Mouse (Mus musculus): ENCODE measurements around the gene Nradd. TPM values are rescaled to one million over a fixed set of nuclear protein-coding genes. Genes with fewer than 3 reads are reported as not detected.

Gene Nradd
- polyA plus RNA-seq, 1 experiment from 2014 or later: 38.0 TPM

- Histone ChIP-seq H3K27ac (replicated peaks) (no peak overlapping the region), H3K9ac (no peak overlapping the region), H3K9me3 (no peaks in the 10 kb centered on the region), H3K27me3 (no peaks in the 10 kb centered on the region), H3K4me2 (no peak overlapping the region), H3K36me3 (no peaks in the 10 kb centered on the region), H3K4me1 (replicated peaks) (peaks cover 35% of the 10 kb centered on the region), H3K4me3 (no peak overlapping the region)
- WGBS: 95% methylated on average over 12 of the region's 12 CpGs
- no peak for ATAC-seq (ENCODE audit: low read depth)
Observed at GRCm38 (mm10) chr9:110659521-110659920, 35.3 kb upstream of the Nradd start.

GRCm38 (mm10) chr9:110657474-110658078 lies 33.3 kb upstream of the Nradd start:
- no peak overlapping the region for H3K27ac ChIP-seq (replicated peaks)
- H3K4me3 ChIP-seq: peak overlapping the region; percentile 69
- peaks cover 11% of the 10 kb centered on the region for H3K27me3 ChIP-seq
- peaks cover 43% of the 10 kb centered on the region for H3K4me1 ChIP-seq (replicated peaks)
- ATAC-seq (ENCODE audit: low read depth): no peak
- no peaks in the 10 kb centered on the region for H3K9me3 ChIP-seq
- peak overlapping the region; percentile 66 for H3K4me2 ChIP-seq
- WGBS: 81% methylated on average over 13 of the region's 13 CpGs
- H3K9ac ChIP-seq: peak overlapping the region; percentile 89
- H3K36me3 ChIP-seq: no peaks in the 10 kb centered on the region

GRCm38 (mm10) chr9:110656249-110657221 lies 32.3 kb upstream of the Nradd start, which contains the start of gene Ccdc12:
TSS of gene Ccdc12 (plus strand) at chr9:110656503.
- Histone ChIP-seq H3K27ac (replicated peaks) (peak within 1 kb of the TSS; percentile 96), H3K4me2 (peak within 1 kb of the TSS; percentile 66), H3K27me3 (peaks cover 22% of the 10 kb centered on the region), H3K9ac (peak within 1 kb of the TSS; percentile 89), H3K4me1 (replicated peaks) (peaks cover 54% of the 10 kb centered on the region), H3K36me3 (no peaks in the 10 kb centered on the region), H3K4me3 (peak within 1 kb of the TSS; percentile 69), H3K9me3 (no peaks in the 10 kb centered on the region)
- WGBS: under 1% methylated on average over 52 of the region's 52 CpGs
- peak; percentile 98 for ATAC-seq (ENCODE audit: low read depth)

- H3K4me2 ChIP-seq: peak overlapping the region; percentile 65
- no peaks in the 10 kb centered on the region for H3K36me3 ChIP-seq
- H3K9ac ChIP-seq: peak overlapping the region; percentile 63
- peaks cover 54% of the 10 kb centered on the region for H3K4me1 ChIP-seq (replicated peaks)
- H3K9me3 ChIP-seq: no peaks in the 10 kb centered on the region
- peak overlapping the region; percentile 81 for H3K27ac ChIP-seq (replicated peaks)
- peaks cover 31% of the 10 kb centered on the region for H3K27me3 ChIP-seq
- 84% methylated on average over 10 of the region's 10 CpGs for WGBS
- peak; percentile 8 for ATAC-seq (ENCODE audit: low read depth)
- peak overlapping the region; percentile 69 for H3K4me3 ChIP-seq
Observed at GRCm38 (mm10) chr9:110655651-110656007, 31.4 kb upstream of the Nradd start.

- ATAC-seq (ENCODE audit: low read depth): no peak
- Histone ChIP-seq H3K4me2 (peak overlapping the region; percentile 99), H3K4me1 (replicated peaks) (peaks cover 60% of the 10 kb centered on the region), H3K27me3 (peaks cover 34% of the 10 kb centered on the region), H3K4me3 (peak overlapping the region; percentile 71), H3K27ac (replicated peaks) (0 out of 2 replicates have a peak overlapping the region, but pooled peaks have one; percentile 19), H3K9me3 (no peaks in the 10 kb centered on the region), H3K9ac (peak overlapping the region; percentile 78), H3K36me3 (no peaks in the 10 kb centered on the region)
- WGBS: 81% methylated on average over 19 of the region's 19 CpGs
Observed at GRCm38 (mm10) chr9:110654726-110655650, 30.7 kb upstream of the Nradd start.

GRCm38 (mm10) chr9:110653655-110654461 lies 29.6 kb upstream of the Nradd start, which contains the start of gene Nbeal2:
TSS of gene Nbeal2 (minus strand) at chr9:110654161.
- Histone ChIP-seq H3K36me3 (no peaks in the 10 kb centered on the region), H3K27ac (replicated peaks) (peak within 1 kb of the TSS; percentile 19), H3K4me1 (replicated peaks) (peaks cover 69% of the 10 kb centered on the region), H3K9ac (peak within 1 kb of the TSS; percentile 78), H3K4me2 (peak within 1 kb of the TSS; percentile 99), H3K4me3 (peak within 1 kb of the TSS; percentile 71), H3K27me3 (peaks cover 34% of the 10 kb centered on the region), H3K9me3 (no peaks in the 10 kb centered on the region)
- peak; percentile 24 for ATAC-seq (ENCODE audit: low read depth)
- under 1% methylated on average over 67 of the region's 75 CpGs for WGBS

- ATAC-seq (ENCODE audit: low read depth): no peak
- peak overlapping the region; percentile 78 for H3K9ac ChIP-seq
- H3K36me3 ChIP-seq: no peaks in the 10 kb centered on the region
- WGBS: 24% methylated on average over 14 of the region's 14 CpGs
- peak overlapping the region; percentile 71 for H3K4me3 ChIP-seq
- peaks cover 34% of the 10 kb centered on the region for H3K27me3 ChIP-seq
- H3K4me1 ChIP-seq (replicated peaks): peaks cover 68% of the 10 kb centered on the region
- no peak overlapping the region for H3K27ac ChIP-seq (replicated peaks)
- H3K9me3 ChIP-seq: no peaks in the 10 kb centered on the region
- H3K4me2 ChIP-seq: peak overlapping the region; percentile 99
Observed at GRCm38 (mm10) chr9:110652963-110653654, 28.9 kb upstream of the Nradd start.

GRCm38 (mm10) chr9:110651931-110652722 lies 27.9 kb upstream of the Nradd start:
- peak overlapping the region; percentile 99 for H3K4me2 ChIP-seq
- H3K4me1 ChIP-seq (replicated peaks): peaks cover 58% of the 10 kb centered on the region
- no peak for ATAC-seq (ENCODE audit: low read depth)
- H3K4me3 ChIP-seq: peak overlapping the region; percentile 71; the same call in 1 of the 2 replicates
- H3K36me3 ChIP-seq: no peaks in the 10 kb centered on the region
- no peak overlapping the region for H3K27ac ChIP-seq (replicated peaks)
- H3K9me3 ChIP-seq: no peaks in the 10 kb centered on the region
- H3K27me3 ChIP-seq: peaks cover 34% of the 10 kb centered on the region
- 0 out of 2 replicates have a peak overlapping the region, but pooled peaks have one; percentile 41 for H3K9ac ChIP-seq
- 36% methylated on average over 13 of the region's 13 CpGs for WGBS

GRCm38 (mm10) chr9:110649775-110650174 lies 25.5 kb upstream of the Nradd start:
- Histone ChIP-seq H3K9me3 (no peaks in the 10 kb centered on the region), H3K36me3 (no peaks in the 10 kb centered on the region), H3K27ac (replicated peaks) (peak overlapping the region; percentile 52; the same call in 1 of the 2 replicates), H3K27me3 (peaks cover 34% of the 10 kb centered on the region), H3K4me2 (no peak overlapping the region), H3K4me3 (no peak overlapping the region), H3K4me1 (replicated peaks) (peaks cover 48% of the 10 kb centered on the region), H3K9ac (no peak overlapping the region)
- ATAC-seq (ENCODE audit: low read depth): no peak

- Histone ChIP-seq H3K9ac (no peak overlapping the region), H3K36me3 (no peaks in the 10 kb centered on the region), H3K4me1 (replicated peaks) (peaks cover 12% of the 10 kb centered on the region), H3K27me3 (no peaks in the 10 kb centered on the region), H3K27ac (replicated peaks) (no peak overlapping the region), H3K4me2 (no peak overlapping the region), H3K4me3 (no peak overlapping the region), H3K9me3 (no peaks in the 10 kb centered on the region)
- WGBS: 84% methylated on average over 9 of the region's 9 CpGs
- no peak for ATAC-seq (ENCODE audit: low read depth)
Observed at GRCm38 (mm10) chr9:110645219-110645618, 21.0 kb upstream of the Nradd start.

All from neural tube, embryonic 13.5 days (tissue).